Mouse (Mus musculus) lung, postnatal 0 days (tissue): Measurements from ENCODE around the gene Rnf38. TPM values are rescaled to one million over a fixed set of nuclear protein-coding genes. Genes with fewer than 3 reads are reported as not detected.

Source experiments
- ATAC-seq: fragments of 200-750 bp; cut with Nextera tagmentation; 2 replicates; pipeline ENCODE4 v1.8.0; 2017; ENCODE audit warnings: moderate library complexity
- DNase-seq: peaks from one replicate; pipeline ENCODE4 v3.0.0-alpha.2; 2016; ENCODE audit warnings: low spot score
- H3K27ac ChIP-seq: fragments of 300-500 bp; sonication (generic); 2 replicates; pipeline ENCODE4 v1.5.1; 2014; ENCODE audit warnings: antibody characterized with exemption, mild to moderate bottlenecking, low read length, mixed read lengths
- H3K27me3 ChIP-seq: fragments of 300-500 bp; sonication (generic); replicated peaks from 2 replicates; pipeline ENCODE4 v1.6.1; 2014; ENCODE audit warnings: low read length, mixed read lengths; ENCODE audit not compliant: insufficient read depth
- H3K36me3 ChIP-seq: fragments of 300-500 bp; sonication (generic); 2 replicates; pipeline ENCODE4 v1.6.1; 2014; ENCODE audit warnings: low read length, mixed read lengths; ENCODE audit not compliant: insufficient read depth
- H3K4me1 ChIP-seq: fragments of 300-500 bp; sonication (generic); 2 replicates; pipeline ENCODE4 v1.6.1; 2014; ENCODE audit warnings: antibody characterized with exemption, low read depth, low read length, mixed read lengths; ENCODE audit not compliant: insufficient read depth
- H3K4me2 ChIP-seq: fragments of 300-500 bp; sonication (generic); replicated peaks from 2 replicates; pipeline ENCODE4 v1.6.1; 2014; ENCODE audit warnings: low read depth, mild to moderate bottlenecking, low read length, moderate library complexity, mixed read lengths
- H3K4me3 ChIP-seq: fragments of 300-500 bp; sonication (generic); 2 replicates; pipeline ENCODE4 v1.5.1; 2014; ENCODE audit warnings: low read depth, low read length
- H3K9ac ChIP-seq: fragments of 300-500 bp; sonication (generic); replicated peaks from 2 replicates; pipeline ENCODE4 v1.6.1; 2014; ENCODE audit warnings: low read depth, mild to moderate bottlenecking
- H3K9me3 ChIP-seq: fragments of 300-500 bp; sonication (generic); 2 replicates; pipeline ENCODE4 v1.6.1; 2016; ENCODE audit warnings: low read length, mixed read lengths
- CTCF ChIP-seq: IDR thresholded peaks from 2 replicates; pipeline ENCODE4 v1.5.1; 2016; ENCODE audit warnings: antibody characterized with exemption, mild to moderate bottlenecking
- EP300 ChIP-seq: IDR thresholded peaks from 2 replicates; pipeline ENCODE4 v1.6.1; 2016; ENCODE audit warnings: antibody characterized with exemption, mild to moderate bottlenecking, control low read depth
- WGBS: fragments of 180-500 bp; shearing (Covaris S2); extraction: QIAGEN DNeasy Blood & Tissue Kit; methylation state at CpG from one replicate; pipeline ENCODE4 v1.1.7; 2014; 5-methylcytosine and 5-hydroxymethylcytosine counted together
- polyA plus RNA-seq: library from polyadenylated mRNA; unstranded; fragments of >200 nt; fragmentation: Nextera tagmentation; extraction: Ambion mirVana; gene quantifications from 2 replicates; pipeline ENCODE4 v1.2.1, GENCODE M21; 2015

The Rnf38 gene
- polyA plus RNA-seq, 1 experiment from 2014 or later = 12.1 TPM

DNA sequence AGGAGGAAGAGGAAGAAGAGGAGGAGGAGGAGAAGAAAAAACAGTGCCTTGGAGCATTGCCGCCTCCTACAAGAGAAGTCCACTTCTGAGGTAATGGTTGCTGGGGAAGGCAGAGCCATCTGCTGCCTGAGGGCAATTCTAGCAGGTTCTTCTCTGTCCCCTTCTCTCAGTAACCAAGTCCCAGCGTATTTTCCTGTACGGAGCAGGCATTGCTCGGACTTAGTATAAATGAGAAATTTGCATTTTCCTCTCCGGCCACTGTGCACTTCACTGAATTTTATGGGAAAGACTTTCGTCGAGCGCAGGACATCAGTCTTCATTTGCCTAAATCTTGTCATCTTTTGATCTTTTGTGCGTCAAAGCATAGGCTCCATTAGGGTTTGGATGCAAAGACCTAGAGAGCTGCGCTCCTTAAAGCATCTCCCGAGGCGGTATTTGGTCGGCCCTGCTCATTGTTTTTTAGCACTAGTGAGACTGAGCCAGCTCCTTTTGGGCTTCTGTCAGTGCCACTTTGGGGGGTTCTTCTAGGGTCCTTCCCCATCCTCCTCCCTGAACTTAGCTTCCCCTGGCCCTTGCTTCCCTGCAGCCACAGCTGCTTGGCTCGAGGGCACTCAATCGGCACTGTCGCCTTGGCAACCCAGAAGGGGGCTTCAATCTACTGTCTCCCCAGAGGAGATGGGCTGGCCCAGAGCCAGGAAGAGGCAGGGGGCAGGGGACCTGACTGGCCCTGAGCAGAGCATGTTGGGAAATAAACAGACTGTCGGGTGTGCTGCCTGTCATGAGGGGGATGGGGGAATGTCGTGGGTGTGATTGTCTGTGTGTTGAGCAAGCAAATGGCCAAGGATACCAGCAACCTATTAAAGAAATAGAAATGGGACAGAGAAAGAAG, 13.7 kb upstream of the Rnf38 start:
- peak; percentile 47 for DNase-seq
- Histone ChIP-seq H3K36me3 (no peaks in the 10 kb centered on the region), H3K4me1 (0 out of 2 replicates have a peak, but pooled peaks cover 3% of the 10 kb centered on the region)

DNA sequence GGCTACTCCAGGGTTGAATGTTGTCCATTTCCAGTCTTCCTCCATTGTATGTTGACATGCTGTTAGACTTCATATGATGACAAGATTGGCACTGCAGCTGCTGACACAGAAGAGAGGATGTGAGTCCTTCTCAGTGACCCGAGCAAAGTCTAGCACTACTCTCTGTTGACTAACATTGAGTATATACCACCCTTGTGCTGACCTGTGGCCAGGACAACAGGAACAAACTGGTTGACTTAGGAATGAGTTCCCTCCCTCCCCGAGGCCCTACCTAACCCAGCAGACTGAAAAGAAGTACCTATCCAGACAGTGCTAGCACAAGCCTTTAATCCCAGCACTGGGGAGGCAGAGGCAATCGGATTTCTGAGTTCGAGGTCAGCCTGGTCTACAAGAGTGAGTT, 12.7 kb upstream of the Rnf38 start:
- no peak for TF ChIP-seq EP300
- no peak for TF ChIP-seq CTCF

More for the DNA sequence above, 13.7 kb upstream of the Rnf38 start:
- H3K4me3 ChIP-seq = no peak overlapping the region
- H3K9ac ChIP-seq = no peak overlapping the region
- no peaks in the 10 kb centered on the region for H3K27me3 ChIP-seq
- no peak overlapping the region for H3K4me2 ChIP-seq
- TF ChIP-seq EP300 = no peak
- no peak for TF ChIP-seq CTCF
- ATAC-seq = no peak
- H3K9me3 ChIP-seq = no peaks in the 10 kb centered on the region
- no peak overlapping the region for H3K27ac ChIP-seq
- 14% methylated on average over 18 of the region's 18 CpGs for WGBS

DNA sequence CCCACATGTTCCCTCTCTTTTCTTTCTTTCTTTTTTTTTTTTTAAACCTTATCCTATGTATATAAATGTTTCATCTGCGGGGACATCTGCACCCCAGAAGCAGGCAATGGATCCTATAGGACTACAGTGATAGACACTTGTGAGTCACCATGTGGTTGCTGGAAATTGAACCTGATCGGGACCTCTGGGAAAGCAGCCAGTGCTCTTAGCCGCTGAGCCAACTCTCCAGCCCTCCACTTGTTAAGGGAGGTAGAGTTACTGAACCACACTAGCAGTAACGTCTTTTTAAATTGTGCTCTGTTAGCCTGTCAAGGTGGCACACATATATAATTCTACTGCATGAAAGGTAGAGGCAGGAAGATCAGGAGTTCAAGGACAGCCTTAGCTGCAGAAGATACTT, 8.0 kb upstream of the Rnf38 start:
- Histone ChIP-seq H3K36me3 (no peaks in the 10 kb centered on the region), H3K4me3 (no peak overlapping the region), H3K9me3 (no peaks in the 10 kb centered on the region), H3K4me1 (no peaks in the 10 kb centered on the region), H3K4me2 (no peak overlapping the region), H3K9ac (no peak overlapping the region), H3K27me3 (no peaks in the 10 kb centered on the region), H3K27ac (no peak overlapping the region)
- DNase-seq = no peak
- TF ChIP-seq CTCF (no peak), EP300 (no peak)
- 54% methylated on average over 4 of the region's 4 CpGs for WGBS
- ATAC-seq = no peak

More for the DNA sequence above, 12.7 kb upstream of the Rnf38 start:
- no peaks in the 10 kb centered on the region for H3K9me3 ChIP-seq
- no peaks in the 10 kb centered on the region for H3K36me3 ChIP-seq
- no peak overlapping the region for H3K4me2 ChIP-seq
- 82% methylated on average over 4 of the region's 4 CpGs for WGBS
- H3K4me1 ChIP-seq = 0 out of 2 replicates have a peak, but pooled peaks cover 3% of the 10 kb centered on the region
- ATAC-seq (no peak), DNase-seq (no peak)
- no peak overlapping the region for H3K27ac ChIP-seq
- H3K4me3 ChIP-seq = no peak overlapping the region
- H3K27me3 ChIP-seq = no peaks in the 10 kb centered on the region
- H3K9ac ChIP-seq = no peak overlapping the region

- ATAC-seq = no peak
- 82% methylated on average over 2 of the region's 2 CpGs for WGBS
- TF ChIP-seq CTCF = no peak
- TF ChIP-seq EP300 = no peak
Observed at GRCm38 (mm10) chr4:44235946-44236345, 2.4 kb upstream of the Rnf38 start.

DNA sequence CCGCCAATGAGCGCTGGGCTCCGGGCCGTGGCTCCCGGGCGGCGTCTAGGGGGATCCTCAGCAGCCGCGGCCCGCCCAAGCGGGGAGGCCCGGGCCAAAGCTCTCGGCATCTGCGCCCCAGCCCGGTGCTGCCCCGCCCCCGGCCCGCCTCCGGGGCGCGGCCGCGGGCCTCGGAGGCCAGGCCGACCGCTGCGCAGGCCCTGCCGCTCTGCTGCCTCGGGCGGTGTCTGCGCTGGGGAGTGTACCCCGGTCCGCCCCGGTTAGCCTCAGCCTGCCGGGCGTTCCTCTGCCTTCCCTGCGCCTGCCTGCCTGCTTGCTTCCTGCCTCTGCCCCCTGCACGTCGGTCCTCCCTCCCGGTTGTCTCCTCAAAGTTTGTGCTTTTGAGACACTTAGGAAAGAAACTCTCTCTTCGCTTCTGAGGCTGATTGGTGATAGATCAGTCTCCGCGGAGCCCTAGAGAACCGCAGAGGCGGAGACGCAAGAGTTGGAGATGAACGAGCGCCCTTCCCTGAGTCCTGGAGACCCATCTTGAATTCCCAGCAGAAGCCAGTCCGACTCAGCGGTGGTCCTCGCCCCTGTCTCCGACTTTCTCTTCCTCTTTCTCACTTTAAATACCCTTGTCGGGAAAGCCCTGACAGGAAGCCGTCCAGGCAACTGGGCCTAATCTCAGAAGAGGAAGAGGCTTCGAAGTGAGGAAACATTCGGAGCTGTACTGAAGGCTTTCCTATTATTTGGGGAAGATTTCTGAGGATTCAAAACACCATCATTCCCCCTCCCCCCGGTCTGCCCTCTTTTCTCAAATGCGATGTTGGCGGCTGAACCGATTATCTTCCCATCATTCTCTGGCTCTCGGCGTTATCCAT, 646 bp upstream of the Rnf38 start:
- H3K4me1 ChIP-seq = peaks cover 4% of the 10 kb centered on the region; the same call in 1 of the 2 replicates
- peak overlapping the region; percentile 97 for H3K27ac ChIP-seq
- H3K4me2 ChIP-seq = peak overlapping the region; percentile 78
- DNase-seq (peak; percentile 97), ATAC-seq (peak; percentile 98)
- H3K36me3 ChIP-seq = no peaks in the 10 kb centered on the region
- H3K27me3 ChIP-seq = no peaks in the 10 kb centered on the region
- H3K4me3 ChIP-seq = peak overlapping the region; percentile 86
- H3K9me3 ChIP-seq = no peaks in the 10 kb centered on the region
- WGBS = under 1% methylated on average over 41 of the region's 62 CpGs
- peak overlapping the region; percentile 81 for H3K9ac ChIP-seq
- TF ChIP-seq EP300 (no peak), CTCF (peak; percentile 10; the same call in 1 of the 2 replicates)

More at GRCm38 (mm10) chr4:44235946-44236345, 2.4 kb upstream of the Rnf38 start:
- Histone ChIP-seq H3K9me3 (no peaks in the 10 kb centered on the region), H3K4me3 (no peak overlapping the region), H3K27ac (no peak overlapping the region), H3K4me2 (no peak overlapping the region), H3K27me3 (no peaks in the 10 kb centered on the region), H3K36me3 (no peaks in the 10 kb centered on the region), H3K4me1 (peaks cover 3% of the 10 kb centered on the region; the same call in 1 of the 2 replicates), H3K9ac (no peak overlapping the region)
- no peak for DNase-seq
